Mouse (Mus musculus): Measurements from ENCODE around the gene Camk1. TPM values are rescaled to one million over a fixed set of nuclear protein-coding genes. Genes with fewer than 3 reads are reported as not detected.

Camk1 gene
- polyA plus RNA-seq, 1 experiment from 2014 or later, result 72.5 TPM

GRCm38 (mm10) chr6:113329396-113329795 lies 14.4 kb downstream of the Camk1 start:
- Histone ChIP-seq H3K9me3 (replicated peaks) (no peaks in the 10 kb centered on the region), H3K27me3 (no peaks in the 10 kb centered on the region), H3K9ac (no peak overlapping the region), H3K36me3 (peaks cover 37% of the 10 kb centered on the region), H3K4me2 (replicated peaks) (no peak overlapping the region), H3K4me3 (no peak overlapping the region), H3K27ac (no peak overlapping the region), H3K4me1 (peaks cover 21% of the 10 kb centered on the region)
- ATAC-seq (ENCODE audit: low FRiP score), result no peak
- WGBS, result 92% methylated on average over 1 of the region's 1 CpGs

DNA sequence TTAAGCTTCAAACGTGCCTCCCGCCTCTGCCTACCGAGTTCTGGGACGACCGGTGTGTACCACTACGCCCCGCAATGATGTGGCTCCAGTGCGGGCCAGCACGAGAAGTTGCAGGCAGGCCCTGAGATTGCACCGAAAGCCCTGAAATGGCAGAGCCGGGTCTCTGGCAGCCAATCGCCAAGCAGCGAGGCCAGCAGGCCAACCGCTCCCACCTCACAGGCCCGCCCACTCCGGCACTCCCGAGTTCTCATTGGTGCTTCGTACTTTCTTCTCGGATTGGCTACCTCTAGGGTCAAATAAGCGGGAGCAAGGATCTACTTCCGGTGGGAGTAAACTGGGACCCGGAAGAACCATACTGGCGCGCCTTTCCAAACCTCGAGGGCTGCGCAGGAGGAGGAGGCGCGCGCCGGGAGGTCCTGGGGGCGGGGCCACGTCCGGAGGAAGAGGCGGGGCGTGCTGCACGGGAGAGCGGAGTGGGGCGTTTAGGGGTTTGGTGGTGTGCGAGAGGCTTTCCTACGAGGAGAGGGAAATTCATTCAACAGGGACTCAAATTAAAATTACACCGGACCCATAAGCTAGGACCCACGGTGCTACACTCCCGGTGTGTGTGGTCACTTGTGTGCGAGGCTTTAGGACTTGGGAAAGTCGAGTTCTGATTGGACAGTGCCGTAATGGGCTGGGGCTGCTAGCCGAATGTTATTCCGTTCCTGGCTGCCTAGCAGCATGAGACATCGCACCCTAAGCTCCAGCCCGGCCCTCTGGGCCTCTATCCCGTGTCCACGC lies 17.1 kb downstream of the Camk1 start, which contains the start of gene Ogg1:
TSS of gene Ogg1 (plus strand) at position 440 of the 783 bp plus-strand sequence.
- Histone ChIP-seq H3K4me2 (replicated peaks) (peak within 1 kb of the TSS; percentile 93), H3K27ac (peak within 1 kb of the TSS; percentile 91), H3K9me3 (replicated peaks) (no peaks in the 10 kb centered on the region), H3K4me1 (peaks cover 18% of the 10 kb centered on the region), H3K4me3 (peak within 1 kb of the TSS; percentile 47), H3K36me3 (peaks cover 42% of the 10 kb centered on the region), H3K27me3 (no peaks in the 10 kb centered on the region), H3K9ac (peak within 1 kb of the TSS; percentile 85)
- WGBS, result under 1% methylated on average over 52 of the region's 52 CpGs
- ATAC-seq (ENCODE audit: low FRiP score), result peak; percentile 99

DNA sequence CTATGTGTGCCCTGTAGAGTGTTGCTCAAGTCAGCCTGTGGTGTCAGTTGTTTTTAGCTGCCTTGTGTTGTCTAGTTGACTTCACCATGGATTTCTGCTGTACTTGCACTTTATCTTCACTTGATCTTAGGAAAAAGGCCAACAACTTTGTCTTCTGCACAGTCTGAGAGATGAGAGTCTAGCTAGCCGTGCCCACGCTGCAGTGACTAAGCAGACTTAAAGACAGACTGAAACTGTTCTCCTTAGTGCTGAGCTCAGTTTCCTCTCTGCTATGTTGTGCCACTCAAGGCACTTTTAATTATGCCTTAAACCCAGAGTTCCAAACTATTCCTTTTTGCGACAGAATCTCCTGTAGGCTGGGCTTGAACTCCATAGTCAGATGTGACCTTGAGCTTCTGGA lies 27.8 kb downstream of the Camk1 start:
- WGBS, result 98% methylated on average over 3 of the region's 3 CpGs
- no peaks in the 10 kb centered on the region for H3K27me3 ChIP-seq
- no peak overlapping the region for H3K4me3 ChIP-seq
- no peak overlapping the region for H3K9ac ChIP-seq
- H3K4me2 ChIP-seq (replicated peaks), result no peak overlapping the region
- H3K36me3 ChIP-seq, result peaks cover 88% of the 10 kb centered on the region
- no peaks in the 10 kb centered on the region for H3K9me3 ChIP-seq (replicated peaks)
- H3K4me1 ChIP-seq, result no peaks in the 10 kb centered on the region
- H3K27ac ChIP-seq, result no peak overlapping the region
- no peak for ATAC-seq (ENCODE audit: low FRiP score)

DNA sequence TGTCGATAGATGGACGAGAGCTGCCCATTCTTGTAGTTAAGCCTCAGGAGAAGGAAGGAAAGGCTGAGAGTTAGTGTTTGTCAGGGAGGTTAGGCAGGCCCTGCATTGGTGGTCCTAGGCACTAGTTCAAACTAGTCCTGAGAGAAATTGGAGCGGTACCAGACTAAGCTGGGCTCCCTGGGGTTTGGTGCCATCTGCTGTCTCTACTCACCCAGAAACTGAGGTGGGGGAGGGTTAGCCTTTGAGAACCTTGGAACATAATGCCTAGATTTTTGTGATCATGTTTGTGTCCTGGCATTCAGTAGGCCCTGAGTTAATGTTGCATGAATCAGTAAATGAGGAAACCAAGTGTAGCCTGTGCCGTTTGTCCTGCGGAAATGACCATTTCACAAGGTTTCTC lies 35.6 kb downstream of the Camk1 start:
- H3K9me3 ChIP-seq (replicated peaks), result no peaks in the 10 kb centered on the region
- peak overlapping the region; percentile 96 for H3K9ac ChIP-seq
- no peaks in the 10 kb centered on the region for H3K27me3 ChIP-seq
- ATAC-seq (ENCODE audit: low FRiP score), result no peak
- peaks cover 26% of the 10 kb centered on the region for H3K36me3 ChIP-seq
- peaks cover 21% of the 10 kb centered on the region for H3K4me1 ChIP-seq
- peak overlapping the region; percentile 98; the same call in 1 of the 2 replicates for H3K27ac ChIP-seq
- H3K4me3 ChIP-seq, result peak overlapping the region; percentile 84
- WGBS, result 34% methylated on average over 5 of the region's 5 CpGs
- peak overlapping the region; percentile 100 for H3K4me2 ChIP-seq (replicated peaks)

DNA sequence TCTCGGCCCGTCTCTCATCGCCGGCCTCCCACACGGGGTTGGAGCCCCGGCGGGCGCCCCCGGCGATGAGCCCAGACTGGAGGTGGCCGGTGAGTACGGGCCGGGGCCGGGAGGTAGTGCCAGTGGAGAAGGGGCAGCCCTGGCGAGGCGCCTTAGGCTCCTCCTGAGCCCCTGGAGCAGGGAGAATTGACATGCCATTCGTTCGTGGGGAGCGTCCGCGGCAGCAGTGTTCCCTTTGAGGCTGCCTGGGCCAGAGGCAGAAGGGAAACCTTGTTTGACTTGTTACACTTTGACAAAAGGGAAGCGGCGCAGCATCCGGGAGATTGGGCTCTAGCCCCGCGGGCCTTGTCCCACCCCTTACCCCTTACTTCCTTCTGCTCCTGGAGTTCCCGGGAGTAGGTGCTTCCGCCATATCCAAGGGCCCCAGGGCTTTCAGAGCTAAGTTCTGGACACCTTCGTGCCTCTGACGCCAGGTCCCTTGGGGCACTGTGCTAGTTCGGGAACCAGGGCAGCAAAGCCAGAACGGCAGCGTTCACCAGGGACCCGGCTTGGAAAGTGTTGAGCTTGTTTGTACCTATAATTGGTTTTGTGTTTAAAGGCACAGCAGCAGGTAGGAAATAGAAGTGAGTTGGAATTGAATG lies 36.2 kb downstream of the Camk1 start:
- H3K27me3 ChIP-seq, result no peaks in the 10 kb centered on the region
- ATAC-seq (ENCODE audit: low FRiP score), result no peak; the same call in 1 of the 2 replicates
- H3K4me2 ChIP-seq (replicated peaks), result peak overlapping the region; percentile 100
- H3K27ac ChIP-seq, result peak overlapping the region; percentile 98
- peaks cover 21% of the 10 kb centered on the region for H3K36me3 ChIP-seq
- WGBS, result under 1% methylated on average over 28 of the region's 34 CpGs
- H3K9me3 ChIP-seq (replicated peaks), result no peaks in the 10 kb centered on the region
- H3K4me1 ChIP-seq, result peaks cover 21% of the 10 kb centered on the region
- H3K4me3 ChIP-seq, result peak overlapping the region; percentile 84
- peak overlapping the region; percentile 96 for H3K9ac ChIP-seq

DNA sequence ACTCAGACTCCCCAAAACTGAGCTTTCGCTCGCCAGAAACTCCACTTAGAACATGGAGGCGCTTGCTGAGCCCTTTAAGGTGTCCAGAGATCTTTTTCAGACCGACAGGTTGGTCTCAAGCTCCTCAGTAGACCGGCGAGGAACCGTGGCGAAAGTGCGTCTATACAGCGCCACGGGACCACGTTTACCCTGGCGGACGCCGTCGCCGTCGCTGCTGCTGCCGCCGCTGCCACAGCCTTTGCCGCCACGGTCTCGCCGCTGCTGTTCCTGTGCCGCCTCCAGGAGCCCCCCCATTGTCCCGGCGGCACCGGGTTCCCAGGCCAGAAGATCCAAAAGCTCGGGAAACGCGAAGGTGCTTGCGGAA lies 36.8 kb downstream of the Camk1 start, which contains the start of gene Brpf1:
TSS of gene Brpf1 (plus strand) at position 152 of the 364 bp plus-strand sequence.
- peak within 1 kb of the TSS; percentile 98 for H3K27ac ChIP-seq
- peak within 1 kb of the TSS; percentile 100 for H3K4me2 ChIP-seq (replicated peaks)
- under 1% methylated on average over 32 of the region's 32 CpGs for whole genome bisulfite sequencing
- H3K9me3 ChIP-seq (replicated peaks), result no peaks in the 10 kb centered on the region
- peak within 1 kb of the TSS; percentile 84 for H3K4me3 ChIP-seq
- H3K9ac ChIP-seq, result peak within 1 kb of the TSS; percentile 96
- ATAC-seq (ENCODE audit: low FRiP score), result peak; percentile 54
- H3K4me1 ChIP-seq, result peaks cover 21% of the 10 kb centered on the region
- H3K36me3 ChIP-seq, result peaks cover 15% of the 10 kb centered on the region
- H3K27me3 ChIP-seq, result no peaks in the 10 kb centered on the region

DNA sequence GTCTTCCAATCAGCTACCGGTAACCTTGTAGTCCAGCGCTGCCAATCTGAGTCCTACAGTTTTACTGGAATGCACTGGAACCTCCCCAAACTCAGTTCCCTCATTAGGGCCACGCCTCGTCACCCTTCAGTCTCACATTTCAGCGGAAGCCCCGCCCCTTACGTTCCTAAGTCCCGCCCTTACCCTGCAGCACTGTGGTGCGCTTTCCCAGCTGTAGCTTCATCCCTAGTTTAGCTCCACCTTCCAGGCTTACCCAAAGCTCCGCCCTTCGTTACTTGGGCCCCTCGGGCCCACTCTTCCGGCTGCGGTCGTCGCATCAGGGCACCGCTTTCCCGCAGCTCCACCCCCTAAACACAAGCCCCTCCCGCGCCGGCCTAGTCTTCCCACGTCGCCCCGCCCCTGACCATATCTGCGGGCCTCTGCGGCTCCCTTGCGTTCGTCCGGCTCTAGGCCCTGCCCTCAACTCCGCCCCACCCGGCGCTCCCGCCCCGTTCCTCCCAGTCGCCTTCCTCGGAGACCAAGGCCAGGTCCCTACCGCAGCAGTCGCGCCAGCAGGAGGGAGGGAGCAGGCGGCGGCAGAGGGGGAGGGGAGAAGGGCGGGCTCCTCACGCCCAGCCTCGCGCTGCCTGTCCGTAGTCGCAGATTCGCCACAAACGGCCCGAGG lies 37.3 kb downstream of the Camk1 start:
- Histone ChIP-seq H3K4me1 (peaks cover 21% of the 10 kb centered on the region), H3K9ac (peak overlapping the region; percentile 96), H3K36me3 (peaks cover 15% of the 10 kb centered on the region), H3K4me3 (peak overlapping the region; percentile 84), H3K9me3 (replicated peaks) (no peaks in the 10 kb centered on the region), H3K27ac (peak overlapping the region; percentile 98), H3K27me3 (no peaks in the 10 kb centered on the region), H3K4me2 (replicated peaks) (peak overlapping the region; percentile 100)
- ATAC-seq (ENCODE audit: low FRiP score), result peak; percentile 99
- WGBS, result under 1% methylated on average over 49 of the region's 50 CpGs

GRCm38 (mm10) chr6:113302258-113302657 lies 41.5 kb downstream of the Camk1 start:
- H3K9ac ChIP-seq, result no peak overlapping the region
- no peak overlapping the region for H3K4me3 ChIP-seq
- no peaks in the 10 kb centered on the region for H3K9me3 ChIP-seq (replicated peaks)
- peaks cover 5% of the 10 kb centered on the region; the same call in 1 of the 2 replicates for H3K4me1 ChIP-seq
- H3K27ac ChIP-seq, result no peak overlapping the region
- no peaks in the 10 kb centered on the region for H3K36me3 ChIP-seq
- H3K27me3 ChIP-seq, result no peaks in the 10 kb centered on the region
- ATAC-seq (ENCODE audit: low FRiP score), result no peak
- 29% methylated on average over 3 of the region's 3 CpGs for WGBS
- no peak overlapping the region for H3K4me2 ChIP-seq (replicated peaks)

DNA sequence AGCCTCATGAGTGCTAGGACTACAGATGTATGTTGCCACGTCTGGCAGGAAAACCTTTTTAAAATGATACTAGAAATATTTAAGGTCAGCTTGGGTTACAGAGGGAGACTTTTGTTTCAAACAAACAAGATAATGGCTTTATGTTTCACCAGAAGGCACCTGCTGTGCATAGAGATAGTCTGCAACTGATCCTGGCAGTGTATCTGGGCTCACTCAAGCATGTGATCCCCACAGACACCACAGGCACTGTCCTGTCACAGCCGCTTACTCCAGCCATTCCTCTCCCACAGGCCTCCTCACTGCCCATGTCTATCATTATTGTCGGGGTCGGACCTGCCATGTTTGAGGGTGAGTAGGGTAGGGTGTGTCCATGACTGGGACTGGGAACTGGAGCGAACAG lies 42.4 kb downstream of the Camk1 start:
- Histone ChIP-seq H3K9ac (no peak overlapping the region), H3K27ac (no peak overlapping the region), H3K9me3 (replicated peaks) (no peaks in the 10 kb centered on the region), H3K36me3 (no peaks in the 10 kb centered on the region), H3K4me2 (replicated peaks) (no peak overlapping the region), H3K27me3 (no peaks in the 10 kb centered on the region), H3K4me3 (no peak overlapping the region), H3K4me1 (peaks cover 5% of the 10 kb centered on the region; the same call in 1 of the 2 replicates)
- 86% methylated on average over 5 of the region's 5 CpGs for WGBS
- ATAC-seq (ENCODE audit: low FRiP score), result no peak

GRCm38 (mm10) chr6:113296639-113297038 lies 47.1 kb downstream of the Camk1 start:
- Histone ChIP-seq H3K36me3 (no peaks in the 10 kb centered on the region), H3K9me3 (replicated peaks) (no peaks in the 10 kb centered on the region), H3K27me3 (no peaks in the 10 kb centered on the region), H3K9ac (no peak overlapping the region), H3K4me1 (no peaks in the 10 kb centered on the region), H3K27ac (no peak overlapping the region), H3K4me3 (no peak overlapping the region), H3K4me2 (replicated peaks) (no peak overlapping the region)
- ATAC-seq (ENCODE audit: low FRiP score), result no peak
- WGBS, result 68% methylated on average over 4 of the region's 4 CpGs

DNA sequence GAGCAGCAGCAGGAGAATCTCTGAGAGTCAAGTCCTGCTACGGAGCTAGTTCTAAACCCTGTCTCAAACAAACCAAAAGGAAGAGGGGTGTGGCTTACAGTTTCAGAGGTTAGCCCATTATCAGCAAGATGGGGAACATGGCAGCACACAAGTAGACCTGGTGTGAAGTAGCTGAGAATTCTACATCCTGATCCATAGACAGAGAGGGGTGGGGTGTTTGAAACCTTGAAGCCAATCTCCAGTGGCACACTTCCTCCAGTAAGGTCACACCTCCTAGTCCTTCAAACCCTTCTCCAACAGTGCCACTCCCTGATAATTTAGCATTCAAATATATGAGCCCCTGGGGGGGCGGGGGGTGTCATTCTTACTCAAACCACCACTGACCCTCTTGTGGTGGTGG lies 47.7 kb downstream of the Camk1 start:
- no peak overlapping the region for H3K9ac ChIP-seq
- no peak overlapping the region for H3K27ac ChIP-seq
- 66% methylated on average over 2 of the region's 2 CpGs for WGBS
- H3K27me3 ChIP-seq, result no peaks in the 10 kb centered on the region
- no peak overlapping the region for H3K4me3 ChIP-seq
- no peaks in the 10 kb centered on the region for H3K4me1 ChIP-seq
- no peak overlapping the region for H3K4me2 ChIP-seq (replicated peaks)
- ATAC-seq (ENCODE audit: low FRiP score), result no peak
- no peaks in the 10 kb centered on the region for H3K36me3 ChIP-seq
- no peaks in the 10 kb centered on the region for H3K9me3 ChIP-seq (replicated peaks)

GRCm38 (mm10) chr6:113292938-113293337 lies 50.8 kb downstream of the Camk1 start:
- H3K4me2 ChIP-seq (replicated peaks), result no peak overlapping the region
- no peaks in the 10 kb centered on the region for H3K27me3 ChIP-seq
- no peaks in the 10 kb centered on the region for H3K36me3 ChIP-seq
- WGBS, result 75% methylated on average over 5 of the region's 5 CpGs
- H3K9me3 ChIP-seq (replicated peaks), result no peaks in the 10 kb centered on the region
- H3K27ac ChIP-seq, result no peak overlapping the region
- H3K4me1 ChIP-seq, result no peaks in the 10 kb centered on the region
- ATAC-seq (ENCODE audit: low FRiP score), result no peak
- no peak overlapping the region for H3K9ac ChIP-seq
- H3K4me3 ChIP-seq, result no peak overlapping the region

All from hindbrain, embryonic 12.5 days (tissue).